Mouse (Mus musculus) thymus, adult 2 months (tissue): ENCODE measurements around the gene Il25. TPM values are rescaled to one million over a fixed set of nuclear protein-coding genes. Genes with fewer than 3 reads are reported as not detected.
"Not testable (repeated sequence)": the region's sequence is repeated elsewhere in the genome, so short reads cannot be mapped to it uniquely, and the experiment has no call there.

Experiments used
- DNase-seq: peaks from one replicate; pipeline ENCODE4 v3.0.0; 2021
- H3K27ac ChIP-seq: fragments of 200-500 bp; 2 replicates; pipeline ENCODE4 v1.5.1; 2012; ENCODE audit warnings: low read length, control low read depth; ENCODE audit not compliant: control insufficient read depth, insufficient read depth
- H3K27me3 ChIP-seq: fragments of 200-500 bp; 2 replicates; pipeline ENCODE4 v1.6.1; 2012; ENCODE audit warnings: mild to moderate bottlenecking, low read length, moderate library complexity, mixed read lengths; ENCODE audit not compliant: control insufficient read depth, insufficient read depth
- H3K36me3 ChIP-seq: fragments of 200-500 bp; 2 replicates; pipeline ENCODE4 v1.6.1; 2012; ENCODE audit warnings: mild to moderate bottlenecking, low read length, moderate library complexity; ENCODE audit not compliant: control insufficient read depth, insufficient read depth
- H3K4me1 ChIP-seq: fragments of 200-500 bp; replicated peaks from 2 replicates; pipeline ENCODE4 v1.6.1; 2012; ENCODE audit warnings: low read length; ENCODE audit not compliant: control insufficient read depth, insufficient read depth
- H3K4me3 ChIP-seq: fragments of 200-500 bp; 2 replicates; pipeline ENCODE4 v1.5.1; 2012; ENCODE audit warnings: mild to moderate bottlenecking, low read length, control low read depth, moderate library complexity; ENCODE audit not compliant: control insufficient read depth, insufficient read depth
- CTCF ChIP-seq: fragments of 200-500 bp; IDR thresholded peaks from 2 replicates; pipeline ENCODE4 v1.5.1; 2012; ENCODE audit warnings: mild to moderate bottlenecking, control low read depth, low read length, moderate library complexity, borderline replicate concordance; ENCODE audit not compliant: control insufficient read depth, poor library complexity, insufficient read depth; ENCODE audit errors: extremely low read depth
- POLR2A ChIP-seq: fragments of 200-500 bp; IDR thresholded peaks from 2 replicates; pipeline ENCODE4 v1.6.1; 2012; ENCODE audit warnings: mild to moderate bottlenecking, low read length, control low read depth, moderate library complexity; ENCODE audit not compliant: control insufficient read depth, poor library complexity, insufficient read depth; ENCODE audit errors: extremely low read depth
- WGBS: fragments of 180-500 bp; shearing (Covaris S2); methylation state at CpG from one replicate; pipeline ENCODE4 v1.1.7; 2018; 5-methylcytosine and 5-hydroxymethylcytosine counted together
- polyA plus RNA-seq: library from polyadenylated mRNA; depleted of rRNA; stranded (reverse); fragments of >200 nt; gene quantifications from 2 replicates; pipeline ENCODE4 v1.2.3, GENCODE M21; 2012

Gene Il25
- polyA plus RNA-seq, 1 experiment = 0.50 TPM

GRCm38 (mm10) chr14:54951587-54951986 lies 19.1 kb downstream of the Il25 start:
- Histone ChIP-seq H3K4me3 (no peak overlapping the region), H3K27ac (no peak overlapping the region), H3K27me3 (no peaks in the 10 kb centered on the region; the same call in 1 of the 2 replicates), H3K36me3 (no peaks in the 10 kb centered on the region), H3K4me1 (no peaks in the 10 kb centered on the region)
- DNase-seq = no peak
- TF ChIP-seq POLR2A (no peak), CTCF (no peak)
- 94% methylated on average over 6 of the region's 6 CpGs for WGBS

- Histone ChIP-seq H3K4me3 (no peak overlapping the region), H3K27ac (no peak overlapping the region)
These were observed 21.2 kb downstream of the Il25 start for GRCm38 (mm10) chr14:54953664-54954206.

GRCm38 (mm10) chr14:54954474-54954873 lies 22.0 kb downstream of the Il25 start:
- no peak overlapping the region for H3K27ac ChIP-seq
- no peak for DNase-seq
- H3K36me3 ChIP-seq = no peaks in the 10 kb centered on the region
- no peaks in the 10 kb centered on the region for H3K4me1 ChIP-seq
- H3K27me3 ChIP-seq = no peaks in the 10 kb centered on the region; the same call in 1 of the 2 replicates
- H3K4me3 ChIP-seq = no peak overlapping the region
- 79% methylated on average over 3 of the region's 3 CpGs for WGBS
- TF ChIP-seq POLR2A (no peak), CTCF (no peak)

More at GRCm38 (mm10) chr14:54953664-54954206, 21.2 kb downstream of the Il25 start:
- DNase-seq = no peak
- WGBS = 94% methylated on average over 8 of the region's 8 CpGs
- H3K36me3 ChIP-seq = no peaks in the 10 kb centered on the region
- H3K4me1 ChIP-seq = no peaks in the 10 kb centered on the region
- TF ChIP-seq POLR2A = no peak
- TF ChIP-seq CTCF = no peak
- H3K27me3 ChIP-seq = no peaks in the 10 kb centered on the region; the same call in 1 of the 2 replicates

GRCm38 (mm10) chr14:54955481-54955880 lies 23.0 kb downstream of the Il25 start:
- no peak overlapping the region for H3K27ac ChIP-seq
- WGBS = 93% methylated on average over 3 of the region's 3 CpGs
- H3K4me1 ChIP-seq = no peaks in the 10 kb centered on the region
- H3K27me3 ChIP-seq = no peaks in the 10 kb centered on the region
- no peak for TF ChIP-seq POLR2A
- no peak for TF ChIP-seq CTCF
- H3K4me3 ChIP-seq = no peak overlapping the region
- DNase-seq = no peak
- H3K36me3 ChIP-seq = no peaks in the 10 kb centered on the region

- 92% methylated on average over 9 of the region's 9 CpGs for WGBS
- no peak overlapping the region for H3K27ac ChIP-seq
- H3K4me1 ChIP-seq = no peaks in the 10 kb centered on the region
- TF ChIP-seq POLR2A = no peak
- no peak for TF ChIP-seq CTCF
- no peak overlapping the region for H3K4me3 ChIP-seq
- no peaks in the 10 kb centered on the region for H3K36me3 ChIP-seq
- no peaks in the 10 kb centered on the region for H3K27me3 ChIP-seq
- no peak for DNase-seq
These were observed 24.0 kb downstream of the Il25 start for GRCm38 (mm10) chr14:54956533-54956932.

GRCm38 (mm10) chr14:54958503-54958902 lies 26.0 kb downstream of the Il25 start:
- no peaks in the 10 kb centered on the region for H3K36me3 ChIP-seq
- no peak for DNase-seq
- WGBS = 89% methylated on average over 4 of the region's 4 CpGs
- no peak for TF ChIP-seq CTCF
- TF ChIP-seq POLR2A = no peak
- no peak overlapping the region for H3K4me3 ChIP-seq
- no peak overlapping the region for H3K27ac ChIP-seq
- H3K4me1 ChIP-seq = no peaks in the 10 kb centered on the region
- H3K27me3 ChIP-seq = no peaks in the 10 kb centered on the region

GRCm38 (mm10) chr14:54959197-54959596 lies 26.7 kb downstream of the Il25 start:
- Histone ChIP-seq H3K4me3 (no peak overlapping the region), H3K4me1 (no peaks in the 10 kb centered on the region), H3K27ac (no peak overlapping the region), H3K27me3 (no peaks in the 10 kb centered on the region), H3K36me3 (no peaks in the 10 kb centered on the region)
- TF ChIP-seq CTCF (no peak), POLR2A (no peak)
- 90% methylated on average over 3 of the region's 3 CpGs for WGBS
- no peak for DNase-seq

- H3K27me3 ChIP-seq, H3K4me1 ChIP-seq, H3K36me3 ChIP-seq, DNase-seq, H3K27ac ChIP-seq, H3K4me3 ChIP-seq: not testable (repeated sequence)
- WGBS = 90% methylated on average over 12 of the region's 12 CpGs
These were observed 27.5 kb downstream of the Il25 start for GRCm38 (mm10) chr14:54959853-54960613.
